Mouse (Mus musculus): ENCODE results near the gene Vps50. TPM values are rescaled to one million over a fixed set of nuclear protein-coding genes. Genes with fewer than 3 reads are reported as not detected.
"Not testable (repeated sequence)": the region's sequence is repeated elsewhere in the genome, so short reads cannot be mapped to it uniquely, and the experiment has no call there.

Gene Vps50
- polyA plus RNA-seq, 1 experiment from 2014 or later: 9.4 TPM

- Histone ChIP-seq H3K27me3 (no peaks in the 10 kb centered on the region; the same call in 1 of the 2 replicates), H3K27ac (replicated peaks) (no peak overlapping the region), H3K4me1 (replicated peaks) (peaks cover 8% of the 10 kb centered on the region), H3K4me3 (replicated peaks) (no peak overlapping the region), H3K4me2 (no peak overlapping the region), H3K36me3 (replicated peaks) (no peaks in the 10 kb centered on the region), H3K9ac (no peak overlapping the region), H3K9me3 (replicated peaks) (no peaks in the 10 kb centered on the region)
- no peak for ATAC-seq (ENCODE audit: insufficient read depth)
- WGBS (ENCODE audit: insufficient replicate concordance): 63% methylated on average over 5 of the region's 5 CpGs
Measured at GRCm38 (mm10) chr6:3494285-3494684, 3.9 kb upstream of the Vps50 start.

GRCm38 (mm10) chr6:3496210-3496609, 2.0 kb upstream of the Vps50 start:
- Histone ChIP-seq H3K4me3 (replicated peaks) (no peak overlapping the region), H3K27ac (replicated peaks) (no peak overlapping the region), H3K4me2 (no peak overlapping the region), H3K9ac (no peak overlapping the region), H3K27me3 (no peaks in the 10 kb centered on the region; the same call in 1 of the 2 replicates), H3K4me1 (replicated peaks) (peaks cover 12% of the 10 kb centered on the region), H3K9me3 (replicated peaks) (no peaks in the 10 kb centered on the region), H3K36me3 (replicated peaks) (no peaks in the 10 kb centered on the region)
- WGBS (ENCODE audit: insufficient replicate concordance): 3% methylated on average over 2 of the region's 2 CpGs
- ATAC-seq (ENCODE audit: insufficient read depth): no peak

- WGBS (ENCODE audit: insufficient replicate concordance): 61% methylated on average over 3 of the region's 3 CpGs
- no peak overlapping the region for H3K4me2 ChIP-seq
- ATAC-seq (ENCODE audit: insufficient read depth): no peak
Measured at GRCm38 (mm10) chr6:3500286-3500685, 2.1 kb downstream of the Vps50 start.

GRCm38 (mm10) chr6:3505289-3505688, 7.1 kb downstream of the Vps50 start:
- Histone ChIP-seq H3K27me3 (no peaks in the 10 kb centered on the region), H3K27ac (replicated peaks) (no peak overlapping the region), H3K9me3 (replicated peaks) (no peaks in the 10 kb centered on the region), H3K4me2 (no peak overlapping the region), H3K4me1 (replicated peaks) (no peaks in the 10 kb centered on the region), H3K36me3 (replicated peaks) (no peaks in the 10 kb centered on the region), H3K9ac (no peak overlapping the region), H3K4me3 (replicated peaks) (no peak overlapping the region)
- ATAC-seq (ENCODE audit: insufficient read depth): no peak
- WGBS (ENCODE audit: insufficient replicate concordance): 64% methylated on average over 5 of the region's 5 CpGs

More at GRCm38 (mm10) chr6:3500286-3500685, 2.1 kb downstream of the Vps50 start:
- H3K27ac ChIP-seq (replicated peaks): no peak overlapping the region
- H3K9me3 ChIP-seq (replicated peaks): no peaks in the 10 kb centered on the region
- no peak overlapping the region for H3K4me3 ChIP-seq (replicated peaks)
- no peaks in the 10 kb centered on the region for H3K27me3 ChIP-seq
- H3K36me3 ChIP-seq (replicated peaks): no peaks in the 10 kb centered on the region
- peaks cover 12% of the 10 kb centered on the region for H3K4me1 ChIP-seq (replicated peaks)
- no peak overlapping the region for H3K9ac ChIP-seq

- H3K4me2 ChIP-seq: no peak overlapping the region
- H3K4me1 ChIP-seq (replicated peaks): no peaks in the 10 kb centered on the region
- ATAC-seq (ENCODE audit: insufficient read depth): no peak
- H3K9me3 ChIP-seq (replicated peaks): no peaks in the 10 kb centered on the region
- no peaks in the 10 kb centered on the region for H3K36me3 ChIP-seq (replicated peaks)
- H3K9ac ChIP-seq: no peak overlapping the region
- no peaks in the 10 kb centered on the region for H3K27me3 ChIP-seq
- no peak overlapping the region for H3K4me3 ChIP-seq (replicated peaks)
- no peak overlapping the region for H3K27ac ChIP-seq (replicated peaks)
- 42% methylated on average over 4 of the region's 4 CpGs for WGBS (ENCODE audit: insufficient replicate concordance)
Measured at GRCm38 (mm10) chr6:3507078-3507477, 8.9 kb downstream of the Vps50 start.

GRCm38 (mm10) chr6:3508151-3508550, 10.0 kb downstream of the Vps50 start:
- not testable (repeated sequence) for ATAC-seq (ENCODE audit: insufficient read depth); H3K36me3 ChIP-seq (replicated peaks); H3K9ac ChIP-seq; H3K4me3 ChIP-seq (replicated peaks); H3K9me3 ChIP-seq (replicated peaks); H3K4me1 ChIP-seq (replicated peaks); H3K27me3 ChIP-seq; H3K4me2 ChIP-seq; H3K27ac ChIP-seq (replicated peaks)
- 85% methylated on average over 2 of the region's 2 CpGs for WGBS (ENCODE audit: insufficient replicate concordance)

GRCm38 (mm10) chr6:3509782-3510181, 11.6 kb downstream of the Vps50 start:
- Histone ChIP-seq H3K9ac (no peak overlapping the region), H3K4me1 (replicated peaks) (no peaks in the 10 kb centered on the region), H3K4me3 (replicated peaks) (no peak overlapping the region), H3K27me3 (no peaks in the 10 kb centered on the region), H3K9me3 (replicated peaks) (no peaks in the 10 kb centered on the region), H3K36me3 (replicated peaks) (no peaks in the 10 kb centered on the region), H3K4me2 (no peak overlapping the region), H3K27ac (replicated peaks) (no peak overlapping the region)
- WGBS (ENCODE audit: insufficient replicate concordance): 18% methylated on average over 2 of the region's 2 CpGs
- ATAC-seq (ENCODE audit: insufficient read depth): no peak

GRCm38 (mm10) chr6:3511116-3511515, 12.9 kb downstream of the Vps50 start:
- Histone ChIP-seq H3K27me3 (no peaks in the 10 kb centered on the region), H3K9me3 (replicated peaks) (no peaks in the 10 kb centered on the region), H3K36me3 (replicated peaks) (no peaks in the 10 kb centered on the region), H3K4me3 (replicated peaks) (no peak overlapping the region), H3K9ac (no peak overlapping the region), H3K27ac (replicated peaks) (no peak overlapping the region), H3K4me1 (replicated peaks) (no peaks in the 10 kb centered on the region), H3K4me2 (no peak overlapping the region)
- ATAC-seq (ENCODE audit: insufficient read depth): no peak
- WGBS (ENCODE audit: insufficient replicate concordance): 71% methylated on average over 10 of the region's 10 CpGs

- Histone ChIP-seq H3K27ac (replicated peaks) (no peak overlapping the region), H3K4me1 (replicated peaks) (no peaks in the 10 kb centered on the region), H3K4me2 (no peak overlapping the region), H3K9me3 (replicated peaks) (no peaks in the 10 kb centered on the region), H3K4me3 (replicated peaks) (no peak overlapping the region), H3K27me3 (no peaks in the 10 kb centered on the region), H3K36me3 (replicated peaks) (no peaks in the 10 kb centered on the region), H3K9ac (no peak overlapping the region)
- ATAC-seq (ENCODE audit: insufficient read depth): no peak
- WGBS (ENCODE audit: insufficient replicate concordance): 68% methylated on average over 11 of the region's 11 CpGs
Measured at GRCm38 (mm10) chr6:3511612-3512011, 13.4 kb downstream of the Vps50 start.

GRCm38 (mm10) chr6:3512611-3513010, 14.4 kb downstream of the Vps50 start:
- Histone ChIP-seq H3K4me3 (replicated peaks) (no peak overlapping the region), H3K36me3 (replicated peaks) (no peaks in the 10 kb centered on the region), H3K27me3 (no peaks in the 10 kb centered on the region), H3K27ac (replicated peaks) (no peak overlapping the region), H3K4me1 (replicated peaks) (no peaks in the 10 kb centered on the region), H3K4me2 (no peak overlapping the region), H3K9ac (no peak overlapping the region), H3K9me3 (replicated peaks) (no peaks in the 10 kb centered on the region)
- no peak for ATAC-seq (ENCODE audit: insufficient read depth)
- WGBS (ENCODE audit: insufficient replicate concordance): 33% methylated on average over 3 of the region's 3 CpGs

- no peaks in the 10 kb centered on the region for H3K9me3 ChIP-seq (replicated peaks)
- H3K9ac ChIP-seq: no peak overlapping the region
- H3K4me3 ChIP-seq (replicated peaks): no peak overlapping the region
- H3K4me1 ChIP-seq (replicated peaks): no peaks in the 10 kb centered on the region
- no peak overlapping the region for H3K27ac ChIP-seq (replicated peaks)
- no peaks in the 10 kb centered on the region for H3K36me3 ChIP-seq (replicated peaks)
- H3K4me2 ChIP-seq: no peak overlapping the region
- ATAC-seq (ENCODE audit: insufficient read depth): no peak
- 63% methylated on average over 4 of the region's 4 CpGs for WGBS (ENCODE audit: insufficient replicate concordance)
- H3K27me3 ChIP-seq: no peaks in the 10 kb centered on the region
Measured at GRCm38 (mm10) chr6:3528198-3528597, 30.0 kb downstream of the Vps50 start.

GRCm38 (mm10) chr6:3531445-3531844, 33.3 kb downstream of the Vps50 start:
- Histone ChIP-seq H3K36me3 (replicated peaks) (no peaks in the 10 kb centered on the region), H3K27ac (replicated peaks) (no peak overlapping the region), H3K9me3 (replicated peaks) (no peaks in the 10 kb centered on the region), H3K27me3 (no peaks in the 10 kb centered on the region), H3K4me3 (replicated peaks) (no peak overlapping the region), H3K4me2 (no peak overlapping the region), H3K4me1 (replicated peaks) (no peaks in the 10 kb centered on the region), H3K9ac (no peak overlapping the region)
- WGBS (ENCODE audit: insufficient replicate concordance): 79% methylated on average over 5 of the region's 5 CpGs
- ATAC-seq (ENCODE audit: insufficient read depth): no peak
